Mouse (Mus musculus) gonadal fat pad, adult 2 months (tissue): ENCODE data around the gene Mosmo. TPM values are rescaled to one million over a fixed set of nuclear protein-coding genes. Genes with fewer than 3 reads are reported as not detected.

Source experiments
- DNase-seq: peaks from one replicate; pipeline ENCODE4 v3.0.0-alpha.2; 2012; ENCODE audit warnings: low read depth
- polyA plus RNA-seq: library from polyadenylated mRNA; depleted of rRNA; stranded (reverse); fragments of >200 nt; gene quantifications from 2 replicates; pipeline ENCODE4 v1.2.3, GENCODE M21; 2012; rRNA removed

Mosmo gene
- polyA plus RNA-seq, 1 experiment = 21.6 TPM

- no peak for DNase-seq
Measured at GRCm38 (mm10) chr7:120771389-120771788, 94.0 kb downstream of the Mosmo start.

GRCm38 (mm10) chr7:120778012-120778411 lies 100.6 kb downstream of the Mosmo start:
- no peak for DNase-seq

Other genes with a start within 250 kb of the Mosmo start
- gene Uqcrc2, start 42.4 kb upstream of the Mosmo start, polyA plus RNA-seq = 98.4 and 103 TPM in 2 replicates
- gene Pdzd9, start 7.3 kb upstream of the Mosmo start, polyA plus RNA-seq = 0.08 and 0.27 TPM in 2 replicates
- gene Vwa3a, start 61.7 kb downstream of the Mosmo start, polyA plus RNA-seq = 3.4 and 4.1 TPM in 2 replicates
- 3.2 and 3.6 TPM in 2 replicates for gene Gm5737, start 134.7 kb downstream of the Mosmo start, polyA plus RNA-seq
- 25.5 and 25.6 TPM in 2 replicates for gene Eef2k, start 165.2 kb downstream of the Mosmo start, polyA plus RNA-seq
- gene Polr3e, start 240.1 kb downstream of the Mosmo start, polyA plus RNA-seq = 27.2 and 27.4 TPM in 2 replicates